Mouse (Mus musculus): Measurements from ENCODE around the gene Il2rg. TPM values are rescaled to one million over a fixed set of nuclear protein-coding genes. Genes with fewer than 3 reads are reported as not detected.
A peak's percentile ranks its signal among the peaks of the same experiment; 100 is the strongest.

Il2rg gene
- polyA plus RNA-seq, 1 experiment = 35.1 TPM

DNA sequence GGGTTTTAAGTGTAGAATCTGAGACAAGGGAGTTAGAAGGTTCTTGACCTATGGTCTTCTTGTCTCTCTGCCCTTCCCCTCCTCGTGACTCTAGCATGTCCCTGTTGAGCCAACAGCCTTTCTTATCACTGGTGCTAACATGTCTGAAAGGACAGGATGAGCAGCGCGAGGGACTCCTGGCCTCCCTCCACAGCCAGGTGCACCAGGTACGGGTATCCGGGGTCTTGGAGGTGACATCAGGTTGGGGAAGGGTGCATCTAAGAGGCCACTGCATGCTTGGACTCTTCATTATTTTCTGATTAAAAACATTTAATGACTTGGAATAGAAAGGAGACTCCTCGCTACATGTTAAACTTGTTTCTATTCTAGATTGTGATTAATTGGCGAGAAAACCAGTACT, 21.0 kb upstream of the Il2rg start:
- Histone ChIP-seq H3K9me3 (no peaks in the 10 kb centered on the region), H3K4me3 (replicated peaks) (no peak overlapping the region), H3K36me3 (replicated peaks; ENCODE audit: low read length) (peaks cover 99% of the 10 kb centered on the region), H3K27me3 (replicated peaks) (peaks cover 45% of the 10 kb centered on the region), H3K4me1 (peaks cover 12% of the 10 kb centered on the region)
- TF ChIP-seq GATA1 (IDR thresholded peaks at IDR 0.05; ENCODE audit: borderline replicate concordance, low read length) (no peak), FLI1 (IDR thresholded peaks at IDR 0.05; ENCODE audit: low read length) (no peak)

GRCm38 (mm10) chrX:101288432-101288831, 20.4 kb upstream of the Il2rg start:
- H3K27me3 ChIP-seq (replicated peaks) = peaks cover 42% of the 10 kb centered on the region
- TF ChIP-seq GATA1 (IDR thresholded peaks at IDR 0.05; ENCODE audit: borderline replicate concordance, low read length) (no peak), FLI1 (IDR thresholded peaks at IDR 0.05; ENCODE audit: low read length) (no peak)
- no peaks in the 10 kb centered on the region for H3K9me3 ChIP-seq
- peaks cover 99% of the 10 kb centered on the region for H3K36me3 ChIP-seq (replicated peaks; ENCODE audit: low read length)
- H3K4me1 ChIP-seq = peaks cover 12% of the 10 kb centered on the region
- H3K4me3 ChIP-seq (replicated peaks) = no peak overlapping the region

- Histone ChIP-seq H3K27me3 (replicated peaks) (peaks cover 44% of the 10 kb centered on the region), H3K9me3 (no peaks in the 10 kb centered on the region), H3K4me1 (peaks cover 12% of the 10 kb centered on the region), H3K4me3 (replicated peaks) (no peak overlapping the region), H3K36me3 (replicated peaks; ENCODE audit: low read length) (peaks cover 99% of the 10 kb centered on the region)
- TF ChIP-seq GATA1 (IDR thresholded peaks at IDR 0.05; ENCODE audit: borderline replicate concordance, low read length) (no peak), FLI1 (IDR thresholded peaks at IDR 0.05; ENCODE audit: low read length) (no peak)
Measured at GRCm38 (mm10) chrX:101287543-101287942, 19.5 kb upstream of the Il2rg start.

DNA sequence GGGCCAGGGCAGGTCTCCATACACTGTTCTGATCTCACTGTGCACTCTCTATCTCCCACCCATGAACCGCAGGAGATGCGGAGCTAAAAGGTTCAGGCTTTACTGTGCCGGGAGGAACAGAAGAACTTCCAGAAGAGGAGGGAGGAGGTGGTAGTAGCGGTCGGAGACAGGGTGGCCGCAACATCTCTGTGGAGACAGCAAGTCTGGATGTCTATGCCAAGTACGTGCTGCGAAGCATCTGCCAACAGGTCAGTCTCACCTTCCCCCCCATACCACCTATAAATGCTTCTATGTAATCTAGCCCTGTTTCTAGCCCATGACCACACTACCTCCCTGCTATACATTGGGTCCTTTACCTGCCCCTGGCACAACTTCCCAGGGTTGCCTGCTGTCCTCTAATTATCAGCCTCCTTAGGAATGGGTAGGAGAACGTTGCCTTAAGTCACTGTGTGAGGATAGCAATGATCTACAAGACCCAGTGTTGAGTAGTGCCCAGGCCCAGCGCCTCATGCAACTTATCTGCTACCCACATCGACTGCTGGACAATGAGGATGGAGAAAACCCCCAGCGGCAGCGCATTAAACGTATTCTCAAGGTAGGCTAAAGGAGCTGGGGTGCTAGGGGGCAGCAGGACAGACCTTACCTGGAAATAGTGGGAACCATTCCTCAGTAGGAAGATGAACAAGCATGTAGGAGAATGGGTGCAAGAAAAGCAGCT, 18.1 kb upstream of the Il2rg start:
- peaks cover 12% of the 10 kb centered on the region for H3K4me1 ChIP-seq
- TF ChIP-seq GATA1 (IDR thresholded peaks at IDR 0.05; ENCODE audit: borderline replicate concordance, low read length) (no peak), FLI1 (IDR thresholded peaks at IDR 0.05; ENCODE audit: low read length) (no peak)
- no peaks in the 10 kb centered on the region for H3K9me3 ChIP-seq
- H3K27me3 ChIP-seq (replicated peaks) = peaks cover 50% of the 10 kb centered on the region
- H3K4me3 ChIP-seq (replicated peaks) = no peak overlapping the region
- peaks cover 99% of the 10 kb centered on the region for H3K36me3 ChIP-seq (replicated peaks; ENCODE audit: low read length)

DNA sequence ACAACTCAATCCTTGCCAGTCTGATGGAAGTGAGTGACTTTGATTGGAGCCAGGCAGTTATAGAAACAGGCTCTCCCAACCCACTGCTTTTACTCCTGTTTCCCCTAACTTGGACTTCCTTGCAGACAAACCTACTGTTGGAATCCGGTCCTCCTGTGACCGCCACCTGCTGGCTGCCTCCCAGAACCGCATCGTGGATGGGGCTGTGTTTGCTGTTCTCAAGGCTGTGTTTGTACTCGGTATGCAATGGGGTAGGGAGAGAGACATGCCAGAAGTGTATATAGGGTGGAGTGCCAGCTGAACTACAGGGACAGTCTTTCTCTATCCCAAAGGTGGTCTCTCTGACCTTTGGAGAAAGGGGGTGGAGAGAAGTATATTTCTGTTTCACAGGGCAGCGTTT, 17.5 kb upstream of the Il2rg start:
- TF ChIP-seq FLI1 (IDR thresholded peaks at IDR 0.05; ENCODE audit: low read length) = no peak
- no peak for TF ChIP-seq GATA1 (IDR thresholded peaks at IDR 0.05; ENCODE audit: borderline replicate concordance, low read length)
- Histone ChIP-seq H3K36me3 (replicated peaks; ENCODE audit: low read length) (peaks cover 100% of the 10 kb centered on the region), H3K4me1 (peaks cover 12% of the 10 kb centered on the region), H3K9me3 (no peaks in the 10 kb centered on the region), H3K27me3 (replicated peaks) (peaks cover 50% of the 10 kb centered on the region), H3K4me3 (replicated peaks) (no peak overlapping the region)

GRCm38 (mm10) chrX:101282813-101283212, 14.8 kb upstream of the Il2rg start:
- TF ChIP-seq FLI1 (IDR thresholded peaks at IDR 0.05; ENCODE audit: low read length) (no peak), GATA1 (IDR thresholded peaks at IDR 0.05; ENCODE audit: borderline replicate concordance, low read length) (no peak)
- no peak overlapping the region for H3K4me3 ChIP-seq (replicated peaks)
- H3K27me3 ChIP-seq (replicated peaks) = peaks cover 38% of the 10 kb centered on the region
- H3K36me3 ChIP-seq (replicated peaks; ENCODE audit: low read length) = peaks cover 96% of the 10 kb centered on the region
- no peaks in the 10 kb centered on the region for H3K9me3 ChIP-seq
- peaks cover 5% of the 10 kb centered on the region for H3K4me1 ChIP-seq

- Histone ChIP-seq H3K4me3 (replicated peaks) (peak within 1 kb of the TSS; percentile 89), H3K4me1 (peaks cover 10% of the 10 kb centered on the region), H3K9me3 (no peaks in the 10 kb centered on the region), H3K27me3 (replicated peaks) (peaks cover 20% of the 10 kb centered on the region), H3K36me3 (replicated peaks; ENCODE audit: low read length) (peaks cover 40% of the 10 kb centered on the region)
- TF ChIP-seq GATA1 (IDR thresholded peaks at IDR 0.05; ENCODE audit: borderline replicate concordance, low read length) (no peak), FLI1 (IDR thresholded peaks at IDR 0.05; ENCODE audit: low read length) (no peak)
Measured at GRCm38 (mm10) chrX:101273875-101274738, 6.1 kb upstream of the Il2rg start, which contains the start of gene Med12. Gene Med12, plus strand, starts transcription at chrX:101274030.

- peaks cover 25% of the 10 kb centered on the region for H3K27me3 ChIP-seq (replicated peaks)
- peaks cover 33% of the 10 kb centered on the region for H3K36me3 ChIP-seq (replicated peaks; ENCODE audit: low read length)
- H3K4me1 ChIP-seq = peaks cover 16% of the 10 kb centered on the region
- TF ChIP-seq GATA1 (IDR thresholded peaks at IDR 0.05; ENCODE audit: borderline replicate concordance, low read length) (no peak), FLI1 (IDR thresholded peaks at IDR 0.05; ENCODE audit: low read length) (no peak)
- H3K9me3 ChIP-seq = no peaks in the 10 kb centered on the region
- H3K4me3 ChIP-seq (replicated peaks) = peak overlapping the region; percentile 89
Measured at GRCm38 (mm10) chrX:101273410-101273809, 5.4 kb upstream of the Il2rg start.

DNA sequence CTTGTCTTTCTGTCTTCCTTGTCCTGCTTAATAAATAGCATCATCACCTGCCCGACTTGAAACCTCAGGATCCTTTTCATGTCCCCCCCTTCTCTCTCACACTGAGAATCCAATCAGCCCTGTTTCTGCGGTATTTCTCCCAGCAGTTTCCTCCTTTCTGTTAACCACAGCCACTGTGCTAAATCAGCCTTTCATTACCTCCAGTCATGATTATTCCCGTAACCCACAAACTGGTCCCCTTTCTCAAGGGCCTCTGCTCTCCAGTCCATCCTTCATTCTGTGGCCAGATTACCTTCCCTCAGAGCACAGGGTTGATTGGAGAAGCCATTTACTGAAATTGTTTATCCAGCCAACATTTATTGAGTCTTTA, 685 bp upstream of the Il2rg start, which contains the start of gene Gm20489:
Gm20489 (minus strand) TSS at position 269 of the 370 bp plus-strand sequence.
- TF ChIP-seq FLI1 (IDR thresholded peaks at IDR 0.05; ENCODE audit: low read length) (no peak), GATA1 (IDR thresholded peaks at IDR 0.05; ENCODE audit: borderline replicate concordance, low read length) (no peak)
- H3K4me1 ChIP-seq = peaks cover 40% of the 10 kb centered on the region
- peaks cover 18% of the 10 kb centered on the region for H3K36me3 ChIP-seq (replicated peaks; ENCODE audit: low read length)
- H3K9me3 ChIP-seq = no peaks in the 10 kb centered on the region
- H3K4me3 ChIP-seq (replicated peaks) = peak within 1 kb of the TSS; percentile 88
- peaks cover 35% of the 10 kb centered on the region for H3K27me3 ChIP-seq (replicated peaks)

DNA sequence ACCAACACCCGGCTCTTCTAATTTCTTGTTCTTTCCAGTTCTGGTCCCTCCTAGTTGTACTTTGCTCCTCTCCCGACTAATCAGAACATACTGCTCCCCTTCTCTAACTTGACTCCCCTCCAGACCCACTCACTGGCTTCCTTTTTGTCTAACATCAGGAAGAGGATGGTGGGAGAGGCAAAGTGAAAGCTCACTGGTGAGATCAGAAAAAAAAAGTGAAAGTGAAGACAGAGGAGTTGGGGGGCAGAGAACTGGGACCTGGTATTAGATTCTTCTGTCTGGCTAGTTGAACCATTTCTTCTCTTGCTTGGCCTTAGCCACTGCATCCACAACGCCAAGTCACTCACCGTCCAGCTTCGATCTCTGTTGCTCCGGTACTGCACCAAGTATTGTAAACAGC, 1.4 kb downstream of the Il2rg start:
- Histone ChIP-seq H3K9me3 (no peaks in the 10 kb centered on the region), H3K27me3 (replicated peaks) (peaks cover 33% of the 10 kb centered on the region), H3K36me3 (replicated peaks; ENCODE audit: low read length) (peaks cover 24% of the 10 kb centered on the region), H3K4me3 (replicated peaks) (peak overlapping the region; percentile 59), H3K4me1 (peaks cover 40% of the 10 kb centered on the region)
- TF ChIP-seq FLI1 (IDR thresholded peaks at IDR 0.05; ENCODE audit: low read length) = no peak
- TF ChIP-seq GATA1 (IDR thresholded peaks at IDR 0.05; ENCODE audit: borderline replicate concordance, low read length) = no peak

Measured in megakaryocyte, embryonic 14.5 days (primary cell).